Mouse (Mus musculus): ENCODE data around the gene Fsd2.

DNA sequence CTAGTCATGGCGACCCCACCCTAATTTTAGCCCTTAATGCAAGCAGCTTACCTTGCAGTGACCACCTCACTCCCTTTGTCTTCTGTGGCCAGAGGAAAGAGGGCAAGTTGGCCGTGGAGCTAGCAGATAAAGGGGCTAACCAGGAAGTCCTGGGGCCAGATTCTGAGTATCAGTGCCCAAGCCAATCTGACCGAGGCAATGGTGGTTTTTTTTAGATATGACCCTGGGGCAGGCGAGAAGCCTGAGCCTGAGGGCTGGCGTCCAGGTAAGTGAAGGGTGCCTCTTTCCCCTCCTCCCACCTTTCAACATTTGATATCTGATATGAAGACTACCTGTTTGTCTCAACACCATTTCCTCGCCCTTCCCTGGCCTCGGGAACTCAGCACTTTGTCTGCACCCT, 68.6 kb downstream of the Fsd2 start, which contains the start of gene BC048679:
- TF ChIP-seq GATA1 (IDR thresholded peaks at IDR 0.05; ENCODE audit: borderline replicate concordance, low read length), result no peak
- TF ChIP-seq CTCF (IDR thresholded peaks at IDR 0.05; ENCODE audit: low read depth, low read length), result no peak
- TF ChIP-seq TAL1 (conservative IDR thresholded peaks at IDR 0.05; ENCODE audit: low read depth, low read length), result no peak
- no peak for TF ChIP-seq POLR2AphosphoS5 (IDR thresholded peaks at IDR 0.05; ENCODE audit: insufficient replicate concordance, low read depth, low read length)
- TF ChIP-seq GATA2 (IDR thresholded peaks at IDR 0.05; ENCODE audit: borderline replicate concordance, low read depth, low read length), result no peak

All from G1E (cell line).